Mouse (Mus musculus): Measurements from ENCODE around the gene Rnf4.

Rnf4 gene

DNA sequence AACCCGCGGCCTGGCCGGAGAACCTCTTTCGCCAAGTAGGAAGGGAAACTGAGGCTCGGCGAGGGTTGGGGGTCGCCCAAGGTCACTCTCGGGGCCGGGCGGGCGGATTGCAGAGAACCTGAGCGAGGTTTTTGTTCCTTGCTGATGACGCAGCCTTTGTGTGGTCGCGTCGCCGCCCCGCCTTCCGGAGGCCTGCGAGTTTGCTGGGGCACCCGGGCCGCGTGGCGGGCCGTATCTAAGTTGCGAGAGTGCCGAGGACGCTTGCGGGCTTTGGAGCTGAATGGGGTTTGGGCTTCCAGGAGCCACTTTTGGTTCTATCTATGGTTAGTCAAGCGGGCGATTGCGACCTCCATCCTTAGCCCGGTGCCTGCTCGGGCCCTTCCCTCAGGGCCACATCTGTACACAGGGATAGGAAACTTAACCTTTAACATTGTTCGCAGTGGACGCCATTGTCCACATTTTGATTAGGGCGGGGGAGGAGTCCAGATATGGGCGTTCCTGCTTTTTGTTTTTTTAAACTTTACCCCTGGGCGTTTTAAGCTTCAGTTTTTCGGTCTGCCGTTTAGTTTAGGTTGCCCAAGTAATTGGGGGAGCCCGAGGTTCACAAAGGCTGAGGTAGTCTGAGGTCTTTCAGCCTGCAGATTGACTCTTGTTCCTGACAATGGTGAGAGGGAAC is 824 bp downstream of the Rnf4 start:
- peak; percentile 76 for DNase-seq (ENCODE audit: low spot score)

DNA sequence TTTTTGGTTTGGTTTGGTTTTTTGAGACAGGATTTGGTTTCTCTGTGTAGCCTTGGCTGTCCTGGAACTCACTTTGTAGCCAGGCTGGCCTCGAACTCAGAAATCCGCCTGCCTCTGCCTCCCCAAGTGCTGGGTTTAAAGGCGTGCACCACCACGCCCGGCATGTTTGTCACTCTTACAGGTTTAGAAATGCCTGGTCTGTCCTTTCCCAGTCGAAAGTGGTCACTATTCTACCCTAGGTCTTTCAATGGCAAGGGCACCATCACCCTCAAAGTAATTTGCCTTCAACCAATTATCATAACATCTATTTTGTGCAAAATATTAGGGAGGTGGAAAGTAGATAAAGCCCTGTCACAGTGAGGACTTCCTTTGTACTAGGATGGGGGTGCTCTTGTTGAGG is 4.2 kb downstream of the Rnf4 start:
- DNase-seq (ENCODE audit: low spot score): no peak

GRCm38 (mm10) chr5:34352084-34352631 is 16.1 kb downstream of the Rnf4 start:
- DNase-seq (ENCODE audit: low spot score): no peak

GRCm38 (mm10) chr5:34360261-34360660 is 24.2 kb downstream of the Rnf4 start:
- DNase-seq (ENCODE audit: low spot score): no peak

DNA sequence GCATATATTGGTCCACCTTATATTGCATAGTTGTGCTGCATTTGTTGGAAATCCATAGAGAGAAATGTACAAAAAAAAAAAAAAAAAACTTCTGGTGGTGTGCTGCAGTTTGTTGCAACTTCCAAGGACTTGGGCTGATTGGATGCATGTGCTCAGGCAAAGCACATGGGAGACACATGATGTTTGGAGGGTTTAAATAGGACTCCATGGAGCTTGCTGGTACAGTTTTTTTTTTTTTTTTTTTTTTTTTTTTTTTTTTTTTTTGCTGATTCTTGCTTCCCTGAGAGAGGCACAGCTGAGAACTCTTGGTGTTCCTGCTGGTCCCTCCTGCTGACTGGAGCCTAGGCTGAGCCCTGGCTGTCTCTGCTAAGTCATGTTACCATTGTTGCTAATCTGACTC is 27.0 kb downstream of the Rnf4 start:
- DNase-seq (ENCODE audit: low spot score): no peak

DNA sequence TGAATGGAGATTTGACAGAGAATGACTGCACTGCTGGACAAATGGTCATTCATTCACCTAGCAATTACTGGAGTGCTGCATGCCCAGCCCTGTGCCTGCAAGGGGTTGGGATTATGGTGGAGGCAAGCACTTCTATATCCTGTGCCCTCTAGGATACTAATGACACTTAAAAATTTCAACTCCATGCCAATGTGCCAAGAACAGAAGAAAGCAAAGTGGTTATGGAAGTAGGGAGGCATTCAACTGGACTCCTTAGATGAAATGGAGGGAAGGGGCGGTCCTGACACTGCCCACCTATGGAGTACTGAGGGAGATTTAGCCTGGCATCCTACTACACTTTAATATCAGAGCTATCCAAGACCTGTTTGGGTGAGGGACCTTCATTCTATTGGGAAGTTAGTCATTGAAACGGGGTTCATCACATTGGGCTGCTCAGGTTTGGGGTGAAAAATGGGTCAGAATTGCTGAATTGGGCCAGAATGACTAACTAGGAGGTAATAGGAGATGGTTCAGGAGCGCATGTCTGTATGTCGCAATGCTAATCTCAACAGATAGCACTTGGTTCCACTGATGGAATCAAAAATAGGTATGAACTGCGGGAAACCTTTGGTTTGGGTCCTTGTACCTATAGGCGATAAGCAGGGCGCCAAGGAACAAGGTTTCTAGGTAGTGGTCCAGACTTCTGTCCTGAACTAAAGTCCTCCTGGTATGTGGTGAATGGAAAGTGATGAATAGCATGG is 32.6 kb downstream of the Rnf4 start:
- no peak for DNase-seq (ENCODE audit: low spot score)

GRCm38 (mm10) chr5:34369341-34370021 is 33.4 kb downstream of the Rnf4 start, which contains the start of gene Fam193a:
Fam193a (plus strand) TSS chr5:34369933.
- peak; percentile 99 for DNase-seq (ENCODE audit: low spot score)

DNA sequence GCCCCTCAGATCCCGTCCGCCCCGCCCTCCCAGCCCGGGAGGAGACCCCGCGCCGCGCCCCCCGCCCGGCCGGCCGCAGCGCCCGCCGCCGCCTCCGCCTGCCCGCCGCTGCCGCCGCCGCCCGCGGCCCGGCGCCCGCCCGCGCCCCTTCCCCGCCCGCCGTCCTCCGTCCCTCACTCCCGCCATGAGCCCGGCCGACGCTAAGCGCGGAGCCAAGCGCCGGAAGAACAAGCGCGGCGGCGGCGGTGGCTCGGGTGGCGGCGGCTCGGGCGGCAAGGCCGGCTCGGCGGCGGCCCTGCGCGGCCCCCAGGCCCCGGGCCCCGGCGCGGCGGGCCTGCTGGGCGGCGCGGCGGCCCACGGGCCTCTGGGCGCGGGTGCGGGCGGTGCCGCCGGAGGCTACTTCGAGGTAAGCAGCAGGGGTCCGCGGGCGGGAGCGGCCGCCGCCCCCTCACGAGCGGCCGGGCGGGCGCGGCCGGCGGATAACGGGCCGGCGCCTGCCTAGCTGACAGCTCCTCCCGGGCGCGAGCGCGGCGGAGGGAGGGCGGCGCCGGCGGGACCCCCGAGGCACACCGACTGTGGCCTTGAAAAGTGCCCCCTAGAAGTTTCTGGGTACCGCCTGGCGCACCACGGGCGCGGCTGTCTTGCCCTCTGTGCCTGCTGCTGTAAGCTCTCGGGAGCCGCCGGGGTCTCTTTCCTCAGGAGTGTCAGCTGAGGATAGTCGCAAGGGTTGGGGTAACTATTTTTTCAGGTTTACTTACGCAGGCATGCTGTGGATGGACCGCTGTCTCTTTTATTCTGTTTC is 34.1 kb downstream of the Rnf4 start:
- peak; percentile 60 for DNase-seq (ENCODE audit: low spot score)

- no peak for DNase-seq (ENCODE audit: low spot score)
Observed at GRCm38 (mm10) chr5:34370840-34371239, 34.8 kb downstream of the Rnf4 start.

DNA sequence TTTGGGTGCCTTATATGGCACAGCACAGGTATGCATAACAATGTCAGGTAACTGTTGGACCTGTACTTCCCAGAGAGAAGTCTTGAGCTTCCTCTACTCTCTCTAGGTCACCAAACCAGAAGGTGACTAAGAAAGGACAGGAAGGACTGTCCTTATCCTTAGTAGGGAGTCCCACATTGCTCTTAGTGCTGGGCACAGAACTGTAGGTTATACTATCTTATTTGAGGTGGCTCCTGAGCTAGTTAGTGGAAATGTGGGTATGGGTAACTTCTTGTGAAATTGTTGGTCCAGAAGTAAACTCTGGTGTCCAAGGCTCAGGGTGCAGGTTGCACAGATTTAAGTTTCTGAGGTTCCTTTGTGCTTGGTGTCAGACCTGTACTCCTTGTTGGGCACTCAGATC is 36.1 kb downstream of the Rnf4 start:
- no peak for DNase-seq (ENCODE audit: low spot score)

DNA sequence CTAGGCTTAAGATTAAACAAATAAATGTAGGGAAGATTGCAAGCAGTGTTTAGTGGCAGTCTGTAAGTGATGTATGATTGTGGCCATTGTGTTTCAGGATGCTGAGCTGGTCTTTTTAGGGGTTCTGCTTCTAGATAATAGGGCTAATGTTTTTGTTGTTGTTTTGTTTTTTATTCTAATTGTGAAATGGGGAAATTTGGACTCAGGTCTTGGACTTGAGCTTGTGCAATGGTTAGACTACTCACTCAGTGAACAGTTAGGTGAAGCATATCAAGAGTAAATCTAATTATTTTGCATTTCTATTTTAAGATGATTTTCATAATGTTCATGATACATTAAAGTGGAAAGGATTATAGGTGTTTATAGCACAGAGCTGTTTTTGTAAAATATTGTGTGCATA is 36.5 kb downstream of the Rnf4 start:
- DNase-seq (ENCODE audit: low spot score): no peak

DNA sequence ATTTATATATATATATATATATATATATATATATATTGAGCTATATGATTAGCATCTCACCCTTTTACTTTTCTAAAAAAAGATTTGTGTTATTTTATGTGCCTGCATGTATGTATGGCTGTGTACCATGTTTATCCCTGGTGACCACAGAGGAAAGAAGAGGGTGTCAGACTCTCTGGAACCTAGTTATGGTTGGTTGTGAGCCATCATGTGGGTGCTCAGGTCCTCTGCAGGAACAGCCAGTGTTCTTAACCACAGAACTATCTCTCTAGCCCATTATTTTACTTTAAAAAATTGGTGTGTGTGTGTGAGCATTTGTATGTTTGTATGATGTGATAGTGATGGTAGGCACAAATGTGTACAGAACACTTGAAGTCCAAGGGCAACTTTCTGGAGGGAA is 42.7 kb downstream of the Rnf4 start:
- no peak for DNase-seq (ENCODE audit: low spot score)

DNA sequence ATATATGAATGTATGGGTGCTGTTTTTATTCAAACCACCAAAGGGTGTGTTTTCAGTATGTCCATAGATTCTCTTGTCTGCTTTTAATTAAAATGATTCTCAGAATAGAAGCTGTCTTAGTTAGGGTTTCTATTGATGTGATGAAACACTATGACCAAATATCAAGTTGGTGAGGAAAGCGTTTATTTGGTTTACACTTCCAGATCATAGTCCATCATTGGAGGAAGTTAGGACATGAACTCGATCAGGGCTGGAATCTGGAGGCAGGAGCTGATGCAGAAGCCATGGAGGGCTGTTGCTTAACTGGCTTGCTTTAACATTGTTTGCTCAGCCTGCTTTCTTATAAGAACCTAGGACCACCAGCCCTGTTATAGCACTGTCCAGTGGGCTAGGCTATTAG is 45.6 kb downstream of the Rnf4 start:
- no peak for DNase-seq (ENCODE audit: low spot score)

- no peak for DNase-seq (ENCODE audit: low spot score)
Observed at GRCm38 (mm10) chr5:34385616-34386015, 49.5 kb downstream of the Rnf4 start.

DNA sequence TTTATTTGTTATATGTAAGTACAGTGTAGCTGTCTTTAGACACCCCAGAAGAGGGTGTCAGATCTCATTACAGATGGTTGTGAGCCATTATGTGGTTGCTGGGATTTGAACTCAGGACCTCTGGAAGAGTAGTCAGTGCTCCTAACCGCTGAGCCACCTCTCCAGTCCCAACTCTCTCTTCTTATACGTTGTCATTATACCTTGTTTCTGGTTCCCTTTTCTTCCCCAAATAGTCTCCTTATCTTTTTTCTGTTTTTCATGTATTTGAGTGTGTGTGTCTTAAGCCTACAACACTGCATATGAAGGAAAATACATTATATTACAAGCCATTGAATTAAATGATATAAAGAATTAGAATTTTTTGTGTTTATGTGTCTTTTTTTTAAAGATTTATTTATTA is 50.7 kb downstream of the Rnf4 start:
- no peak for DNase-seq (ENCODE audit: low spot score)

GRCm38 (mm10) chr5:34393251-34393650 is 57.2 kb downstream of the Rnf4 start:
- DNase-seq (ENCODE audit: low spot score): no peak

DNA sequence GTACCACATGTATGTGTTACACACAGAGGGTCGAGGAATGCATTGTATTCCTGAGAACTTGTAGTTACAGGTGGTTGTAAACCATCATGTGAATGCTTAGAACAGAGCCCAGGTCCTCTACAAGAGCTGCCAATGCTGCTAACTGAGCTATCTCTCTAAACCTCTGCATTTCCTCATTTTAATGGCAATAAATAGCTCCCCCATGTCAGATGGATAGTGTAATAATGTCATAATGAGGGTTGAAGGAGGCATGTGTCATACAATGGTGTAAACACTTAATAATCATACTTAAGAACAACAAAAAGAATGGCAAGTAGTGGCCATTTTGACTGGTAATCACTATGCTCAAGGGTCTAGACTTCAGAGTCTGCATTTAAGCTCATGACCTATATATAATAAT is 59.3 kb downstream of the Rnf4 start:
- DNase-seq (ENCODE audit: low spot score): no peak

DNA sequence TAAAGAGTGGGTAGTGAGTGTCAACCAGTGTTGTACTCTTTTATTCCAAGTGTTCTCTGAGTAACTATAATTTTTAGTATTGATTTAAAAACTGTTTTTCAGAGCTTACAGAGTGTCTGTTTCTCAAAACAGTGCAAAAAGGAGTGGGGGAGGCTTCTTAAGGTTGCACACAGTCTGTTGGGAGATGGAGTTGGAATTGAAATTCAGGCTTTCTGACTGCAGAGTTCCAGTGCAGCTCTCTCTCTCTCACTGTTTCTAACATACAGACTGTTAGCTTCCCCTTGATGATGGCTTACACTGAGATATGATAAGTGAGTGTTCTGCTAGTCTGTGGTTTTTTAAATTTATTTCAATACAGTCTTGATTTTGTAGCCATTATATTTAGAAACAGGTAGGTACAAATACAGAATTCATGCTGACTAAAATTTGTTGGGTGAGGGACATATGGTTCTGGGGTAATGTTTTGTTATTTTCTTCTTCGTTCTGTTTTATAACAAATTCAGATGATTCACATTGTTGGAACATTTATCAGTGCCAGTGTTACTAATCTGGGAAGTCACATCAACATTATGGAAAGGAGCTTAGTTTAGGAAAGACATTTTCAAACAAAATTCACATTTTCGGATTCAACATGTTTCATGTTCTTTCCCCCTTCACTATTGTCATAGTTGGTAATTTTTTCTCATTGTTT is 59.9 kb downstream of the Rnf4 start:
- no peak for DNase-seq (ENCODE audit: low spot score)

GRCm38 (mm10) chr5:34397866-34398265 is 61.8 kb downstream of the Rnf4 start:
- no peak for DNase-seq (ENCODE audit: low spot score)

DNA sequence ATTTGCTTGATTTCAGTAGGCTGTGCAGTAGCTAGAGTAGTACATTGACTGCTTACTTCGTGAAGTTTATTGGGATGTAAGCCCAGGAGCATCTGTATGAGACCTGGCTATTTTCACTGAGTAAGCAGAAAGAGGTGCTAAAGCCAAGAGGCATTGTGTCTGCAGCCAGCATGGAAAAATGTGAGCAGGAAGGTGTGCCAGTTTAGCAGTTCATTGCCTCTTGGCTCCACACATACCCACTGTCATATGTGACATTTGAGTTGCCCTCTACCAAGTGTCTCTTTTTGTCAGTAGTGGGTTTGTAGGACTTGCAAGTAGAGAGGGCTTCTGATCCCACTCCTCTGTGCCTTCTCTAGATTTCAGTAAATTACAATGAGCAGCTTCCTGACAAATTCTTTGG is 62.2 kb downstream of the Rnf4 start:
- no peak for DNase-seq (ENCODE audit: low spot score)

Measured in testis, postnatal 10 days (tissue).